Mouse (Mus musculus): ENCODE measurements around the gene Grin3a.

Gene Grin3a

GRCm38 (mm10) chr4:49845612-49845985 lies at the start of gene Grin3a:
Gene Grin3a (minus strand): TSS chr4:49845744.
- peak; percentile 17 for DNase-seq

DNA sequence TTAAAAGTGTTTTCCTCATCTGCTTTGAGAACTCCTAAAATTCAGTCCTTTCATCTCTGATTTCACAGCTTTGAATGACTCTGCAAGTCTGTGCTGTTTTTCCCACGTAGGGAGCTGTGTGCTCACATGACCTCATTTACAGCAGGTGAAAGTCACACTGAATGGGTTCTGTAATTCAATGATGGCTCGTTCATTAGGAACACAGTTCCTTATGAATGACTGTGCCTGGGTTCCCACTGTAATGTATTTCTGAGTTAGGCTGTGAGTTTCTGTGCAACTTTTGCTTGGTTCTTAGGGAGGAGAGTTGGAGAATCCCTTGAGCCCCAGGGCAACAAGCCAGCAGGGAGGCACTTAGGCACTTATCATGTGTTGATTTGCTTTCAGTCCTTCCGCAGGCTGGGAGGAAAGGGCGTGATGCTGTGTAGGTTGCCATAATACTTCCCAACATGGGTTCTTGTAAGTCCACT lies 46.3 kb upstream of the Grin3a start:
- no peak for DNase-seq

- DNase-seq = no peak
These were observed 31.5 kb upstream of the Grin3a start for GRCm38 (mm10) chr4:49877084-49877483.

DNA sequence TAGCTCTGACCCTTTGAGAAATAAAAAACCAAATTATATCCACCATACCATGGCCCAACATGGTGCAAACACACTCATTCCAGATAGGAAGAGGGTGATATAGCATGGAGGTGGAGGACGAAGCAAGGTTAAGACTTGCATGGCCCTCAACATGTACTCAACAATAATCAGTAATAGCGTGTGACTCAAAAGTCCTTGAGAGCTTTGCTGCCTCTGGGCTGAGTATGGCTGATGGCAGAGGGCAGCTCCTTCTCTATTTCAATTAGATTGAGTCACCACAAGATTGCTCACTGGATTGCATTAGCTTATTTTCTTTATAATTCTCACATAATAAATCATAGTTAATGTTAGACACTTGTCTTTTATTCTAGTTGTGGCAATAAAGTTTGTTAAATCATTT lies 15.1 kb upstream of the Grin3a start:
- DNase-seq = no peak

GRCm38 (mm10) chr4:49844828-49845611 lies 524 bp downstream of the Grin3a start:
- no peak for DNase-seq

GRCm38 (mm10) chr4:49844274-49844827 lies 1.2 kb downstream of the Grin3a start:
- no peak for DNase-seq

- DNase-seq = no peak
These were observed 1.8 kb downstream of the Grin3a start for GRCm38 (mm10) chr4:49843787-49844186.

DNA sequence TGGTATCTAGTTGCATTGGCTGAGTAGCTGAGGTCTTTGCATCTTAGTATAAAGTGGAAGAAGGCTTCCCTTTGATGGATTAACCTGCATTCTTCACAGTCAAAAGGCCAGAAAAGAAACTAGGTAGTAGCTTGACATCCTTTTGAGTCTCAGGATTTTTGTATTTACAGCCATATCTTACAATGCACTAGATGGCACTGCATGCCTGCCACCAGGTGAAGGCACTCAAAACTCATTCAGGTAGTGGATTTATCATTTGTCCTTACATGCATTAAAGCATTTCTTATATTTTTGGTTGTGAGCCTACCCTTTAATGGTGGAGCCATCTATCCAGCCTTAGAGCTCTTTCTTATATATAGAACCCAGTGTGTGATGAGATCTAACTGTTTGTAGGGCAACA lies 13.5 kb downstream of the Grin3a start:
- DNase-seq = no peak

GRCm38 (mm10) chr4:49813852-49814251 lies 31.7 kb downstream of the Grin3a start:
- peak; percentile 5 for DNase-seq

DNA sequence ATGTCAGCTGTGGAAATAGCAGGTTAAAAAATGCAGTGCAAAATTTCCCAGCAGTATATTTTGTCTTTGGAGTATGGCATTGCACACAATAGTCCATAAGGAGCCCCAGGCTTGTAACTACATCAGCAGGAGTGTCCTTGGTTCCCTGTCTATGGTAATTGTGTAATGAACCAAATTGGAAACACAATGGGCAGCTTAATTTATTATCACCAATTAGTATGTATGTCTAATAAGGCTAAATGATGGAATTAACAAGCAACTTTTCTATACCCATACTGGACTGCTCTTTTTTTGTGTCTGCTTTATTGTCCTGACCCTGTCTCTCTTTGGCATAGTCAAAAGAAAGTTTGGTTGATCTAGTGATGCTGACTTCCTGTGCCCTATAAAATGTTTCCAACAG lies 38.8 kb downstream of the Grin3a start:
- DNase-seq = no peak

DNA sequence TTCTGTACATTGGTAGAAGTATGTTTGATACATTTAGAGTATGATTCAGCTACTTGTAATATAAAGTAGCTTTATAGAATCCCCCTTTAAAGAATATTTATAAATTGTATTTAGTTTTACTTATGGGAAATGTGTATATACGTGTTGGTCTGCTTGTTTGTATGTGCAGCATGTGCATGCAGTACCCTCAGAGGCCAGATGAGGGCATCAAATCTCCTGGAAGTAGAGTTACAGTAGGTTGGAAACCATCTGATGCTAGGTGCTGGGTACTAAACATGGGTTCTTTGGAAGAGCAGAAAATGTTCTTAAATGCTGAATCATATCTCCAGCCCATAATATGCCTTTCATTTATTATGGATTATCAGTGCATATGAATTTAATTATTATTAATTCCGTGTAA lies 46.2 kb downstream of the Grin3a start:
- no peak for DNase-seq

DNA sequence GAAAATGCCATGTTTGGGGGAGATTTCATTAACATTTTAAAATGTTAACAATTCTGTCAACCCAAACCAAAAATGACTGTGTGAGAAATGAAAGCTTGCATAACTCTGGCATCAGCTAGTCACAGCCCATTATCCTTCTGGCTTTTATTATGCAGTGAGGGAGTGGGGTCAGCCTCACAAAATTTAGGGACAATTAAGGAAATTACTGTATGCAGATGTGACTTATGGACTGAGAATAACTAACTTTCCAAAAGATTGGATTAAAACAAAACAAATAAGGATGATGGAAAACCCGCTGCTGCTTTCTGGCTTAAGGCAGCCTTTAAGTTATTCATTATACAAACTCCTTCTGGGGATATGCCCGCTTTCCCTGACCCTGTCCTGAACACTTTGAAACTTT lies 56.6 kb downstream of the Grin3a start:
- no peak for DNase-seq

GRCm38 (mm10) chr4:49742847-49743246 lies 102.7 kb downstream of the Grin3a start:
- no peak for DNase-seq

GRCm38 (mm10) chr4:49741942-49742341 lies 103.6 kb downstream of the Grin3a start:
- no peak for DNase-seq

- DNase-seq = peak; percentile 6
These were observed 104.5 kb downstream of the Grin3a start for GRCm38 (mm10) chr4:49740796-49741766.

GRCm38 (mm10) chr4:49739561-49739960 lies 106.0 kb downstream of the Grin3a start:
- DNase-seq = no peak

DNA sequence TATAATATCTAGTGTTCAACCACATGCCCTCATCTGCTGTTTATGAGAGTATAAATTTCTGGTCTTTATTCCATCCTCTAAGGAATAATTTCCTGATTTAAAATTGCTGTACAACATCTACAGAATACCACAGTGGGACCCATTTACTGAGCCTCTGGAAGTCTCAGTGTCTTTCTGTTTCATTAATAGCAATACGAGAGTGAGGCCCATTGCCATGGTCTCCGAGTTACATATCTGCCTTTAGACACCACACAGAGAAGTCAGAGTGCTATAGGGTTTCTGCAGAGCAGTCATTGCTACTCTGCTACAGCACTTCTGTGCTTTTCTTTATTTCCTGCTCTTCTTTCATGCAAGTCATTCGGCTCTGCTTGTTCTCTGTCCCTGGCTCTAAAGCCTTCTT lies 116.2 kb downstream of the Grin3a start:
- no peak for DNase-seq

- DNase-seq = no peak
These were observed 121.6 kb downstream of the Grin3a start for GRCm38 (mm10) chr4:49723908-49724307.

GRCm38 (mm10) chr4:49691405-49692194 lies 153.9 kb downstream of the Grin3a start:
- DNase-seq = no peak

DNA sequence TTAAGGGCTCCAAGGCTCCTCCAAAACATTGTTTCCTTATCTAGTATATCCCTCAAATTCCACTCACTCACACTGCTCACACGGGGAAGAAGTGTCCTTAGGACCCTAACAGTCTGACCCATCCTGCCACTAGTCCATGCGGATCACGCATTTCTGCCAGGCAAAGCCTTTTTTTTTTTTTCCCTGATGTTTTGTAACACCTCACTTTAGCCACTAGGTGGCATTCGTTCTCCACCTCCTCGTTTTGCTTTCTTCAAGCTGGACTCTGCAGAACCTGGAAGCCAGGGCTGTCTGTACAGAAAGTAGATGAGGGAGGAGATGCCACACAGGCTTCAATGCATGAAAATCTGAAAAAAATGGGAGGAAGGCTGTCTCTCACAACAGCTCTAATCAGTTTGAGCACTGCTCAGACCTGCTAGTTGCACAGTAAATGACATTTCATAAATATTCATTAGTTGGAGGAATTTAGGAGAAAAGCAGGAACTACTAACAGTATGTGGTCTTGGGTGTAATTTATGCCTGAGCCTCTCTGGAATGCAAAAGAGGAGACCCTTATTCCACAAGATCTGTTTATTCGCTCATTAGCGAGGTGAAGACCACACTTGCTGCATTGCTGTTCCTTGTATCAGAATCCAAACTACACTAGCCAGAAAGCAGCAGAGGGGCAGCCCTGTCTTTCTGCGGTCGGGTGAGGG lies 156.8 kb downstream of the Grin3a start:
- peak; percentile 52 for DNase-seq

GRCm38 (mm10) chr4:49681812-49682211 lies 163.7 kb downstream of the Grin3a start, which contains the start of gene Ppp3r2:
Gene Ppp3r2 (minus strand): TSS chr4:49682024.
- no peak for DNase-seq

Data from cerebellum, adult 9-10 months (tissue).